Mouse (Mus musculus) cerebellum, adult 2 months (tissue): ENCODE data around the gene Hnrnph1.

Experiments used
- CTCF ChIP-seq: fragments of 200-500 bp; IDR thresholded peaks from 2 replicates; pipeline ENCODE4 v1.5.1; 2011; ENCODE audit warnings: low read depth, mild to moderate bottlenecking, control low read depth, low read length, moderate library complexity, borderline replicate concordance; ENCODE audit not compliant: insufficient read depth
- POLR2A ChIP-seq: fragments of 200-500 bp; IDR thresholded peaks from 2 replicates; pipeline ENCODE4 v1.6.1; 2011; ENCODE audit warnings: low read length, control low read depth, borderline replicate concordance; ENCODE audit not compliant: insufficient read depth

DNA sequence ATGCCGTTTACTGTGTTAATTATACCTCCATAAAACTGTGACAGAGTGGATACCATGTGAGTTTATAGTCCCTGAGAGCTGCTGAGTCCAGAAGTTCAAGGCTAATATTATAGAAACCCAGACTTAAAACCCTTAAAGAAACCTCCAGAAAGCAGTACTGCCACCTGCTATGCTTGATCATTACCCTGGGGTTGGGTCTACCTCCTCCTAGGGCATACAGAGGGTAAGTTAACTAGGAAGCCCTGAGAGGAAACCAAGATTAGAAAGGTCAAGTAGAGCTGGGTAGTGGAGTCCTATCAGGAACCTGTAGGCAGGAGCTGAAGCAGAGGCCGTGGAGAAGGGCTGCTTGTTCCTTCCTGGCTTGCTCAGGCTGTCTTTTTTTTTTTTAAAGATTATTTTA lies 24.6 kb upstream of the Hnrnph1 start:
- TF ChIP-seq CTCF (no peak), POLR2A (no peak)
